ENCODE assay signal across 25 mouse cellular contexts in genomic region chr11:100377989-100378388, GRCm38 (mm10). TPM values are rescaled to one million over a fixed set of nuclear protein-coding genes. Genes with fewer than 3 reads are reported as not detected.
DNase-seq lines count a peak whose midpoint lies in the region; TF ChIP-seq lines count a peak whose summit lies in the region.
"Had no signal": no experiment of that assay in that cellular context is flagged by ENCODE, and none has a peak within 500 bp of the region (broad histone marks: within the 10 kb centered on the region; RNA-seq: fewer than 3 reads in every experiment).

No protein-coding gene starts in this region.

- intact Hi-C loops in gastrocnemius, adult 2 months (cut with DNase I): no loop called here

- DNase-seq in gastrocnemius, adult 2 months: no peak
- no peak for DNase-seq in gastrocnemius, postnatal 4 days (ENCODE audit: low spot score in 2 of 2)
- no peak for DNase-seq in frontal cortex, postnatal 10 days (ENCODE audit: low spot score in 2 of 2)
- DNase-seq: adrenal gland, adult 8-10 months; adrenal gland, postnatal 14 days; B cell, adult 2 months; cerebellum, adult 11-12 months; cerebellum, adult 2 months; cerebellum, adult 9-10 months; cerebellum, postnatal 10 days; cerebellum, postnatal 25 days had no signal

- peaks cover 86% of the 10 kb centered on the region for H3K4me1 ChIP-seq in E14TG2a.4 (replicated peaks; ENCODE audit: low read depth, low read length)
- peaks cover 24% of the 10 kb centered on the region for H3K4me1 ChIP-seq in brown adipose tissue, adult 24 weeks (ENCODE audit: control insufficient read depth, insufficient read depth, insufficient read length, low read length)
- H3K4me1 ChIP-seq: embryonic facial prominence, embryonic 10.5 days; embryonic facial prominence, embryonic 12.5 days; forebrain, embryonic 12.5 days had no signal

- no peak for TF ChIP-seq CTCF in gastrocnemius, adult 2 months (IDR thresholded peaks at IDR 0.05)
- no peak for TF ChIP-seq CTCF in E14TG2a.4 (conservative IDR thresholded peaks at IDR 0.05; ENCODE audit: low read length)

- H3K9me3 ChIP-seq in E14TG2a.4 (ENCODE audit: low read length): no peaks in the 10 kb centered on the region
- H3K9me3 ChIP-seq: embryonic facial prominence, embryonic 10.5 days; embryonic facial prominence, embryonic 12.5 days; forebrain, embryonic 12.5 days; G1E had no signal

- H3K36me3 ChIP-seq in E14TG2a.4 (ENCODE audit: insufficient read depth, low read length): peaks cover 91% of the 10 kb centered on the region
- H3K36me3 ChIP-seq: G1E had no signal

- H3K27ac ChIP-seq in gastrocnemius, adult 2 months: peak overlapping the region; percentile 24; the same call in 1 of the 2 replicates
- H3K27ac ChIP-seq in brown adipose tissue, adult 24 weeks (replicated peaks; ENCODE audit: low read depth, low read length): peak overlapping the region; percentile 35; the same call in 1 of the 2 replicates
- H3K27ac ChIP-seq: embryonic facial prominence, embryonic 10.5 days; embryonic facial prominence, embryonic 12.5 days; forebrain, embryonic 12.5 days had no signal

- H3K27me3 ChIP-seq in E14TG2a.4 (ENCODE audit: insufficient read depth, low read length): no peaks in the 10 kb centered on the region
- H3K27me3 ChIP-seq: embryonic facial prominence, embryonic 12.5 days; forebrain, embryonic 12.5 days; Patski had no signal

- H3K4me3 ChIP-seq in gastrocnemius, adult 2 months: no peak overlapping the region
- 0 out of 2 replicates have a peak overlapping the region, but pooled peaks have one; percentile 89 for H3K4me3 ChIP-seq in E14TG2a.4 (replicated peaks; ENCODE audit: low read length)
- no peak overlapping the region for H3K4me3 ChIP-seq in brown adipose tissue, adult 24 weeks (ENCODE audit: insufficient read depth, low read depth, low read length)
- H3K4me3 ChIP-seq: embryonic facial prominence, embryonic 10.5 days; embryonic facial prominence, embryonic 12.5 days; forebrain, embryonic 12.5 days had no signal

RNA-seq across cellular contexts. Expression of gene Jup, which starts 19.6 kb away (rescaled TPM):
- 100 to 1,000 TPM in 1 of 2 experiments, 10 to 100 TPM in 1; 68.6 to 104 TPM for total RNA-seq in gastrocnemius, adult 2 months (2021)
- total RNA-seq in gastrocnemius, postnatal 4 days (2021): 10 to 100 TPM; 80.4 to 91.4 TPM
- 24.9 and 31.0 TPM in 2 replicates for polyA plus RNA-seq in brown adipose tissue, adult 24 weeks (2012; ENCODE audit: insufficient read depth, insufficient read length, missing spikeins)
- polyA plus RNA-seq: G1E had no signal

RNA-seq across cellular contexts. Expression of gene Hap1, which starts 22.1 kb away (rescaled TPM):
- under 1 TPM in 1 of 2 experiments, not detected in 1; 0.14 TPM for total RNA-seq in gastrocnemius, adult 2 months (2021)
- total RNA-seq in gastrocnemius, postnatal 4 days (2021): 1 to 10 TPM; 1.5 to 1.7 TPM
- not detected in 2 replicates for polyA plus RNA-seq in brown adipose tissue, adult 24 weeks (2012; ENCODE audit: insufficient read depth, insufficient read length, missing spikeins)
- polyA plus RNA-seq: G1E had no signal

RNA-seq across cellular contexts. Expression of gene P3h4, which starts 36.6 kb away (rescaled TPM):
- 1 to 10 TPM; 2.0 to 4.6 TPM for total RNA-seq in gastrocnemius, adult 2 months (2021)
- 10 to 100 TPM; 27.4 to 29.4 TPM for total RNA-seq in gastrocnemius, postnatal 4 days (2021)
- 5.7 and 9.8 TPM in 2 replicates for polyA plus RNA-seq in brown adipose tissue, adult 24 weeks (2012; ENCODE audit: insufficient read depth, insufficient read length, missing spikeins)
- total RNA-seq: CH12.LX, G1E had no signal
- polyA plus RNA-seq: activated CD4-positive, CD25-positive, alpha-beta regulatory T cell, adult 4 months; CD4-positive, CD25-positive, alpha-beta regulatory T cell, adult 4 months; G1E had no signal

RNA-seq across cellular contexts. Expression of gene Fkbp10, which starts 37.5 kb away (rescaled TPM):
- 1 to 10 TPM; 1.9 to 4.5 TPM for total RNA-seq in gastrocnemius, adult 2 months (2021)
- total RNA-seq in gastrocnemius, postnatal 4 days (2021): 10 to 100 TPM; 86.4 TPM
- 1.7 and 3.3 TPM in 2 replicates for polyA plus RNA-seq in brown adipose tissue, adult 24 weeks (2012; ENCODE audit: insufficient read depth, insufficient read length, missing spikeins)
- polyA plus RNA-seq: activated CD4-positive, CD25-positive, alpha-beta regulatory T cell, adult 4 months; CD4-positive, CD25-positive, alpha-beta regulatory T cell, adult 4 months; G1E had no signal

RNA-seq across cellular contexts. Expression of gene Gast, which starts 43.8 kb away (rescaled TPM):
- total RNA-seq in gastrocnemius, adult 2 months (2021): not detected
- not detected for total RNA-seq in gastrocnemius, postnatal 4 days (2021)
- polyA plus RNA-seq in brown adipose tissue, adult 24 weeks (2012; ENCODE audit: insufficient read depth, insufficient read length, missing spikeins): not detected in 2 replicates
- total RNA-seq: adrenal gland, adult 18-20 months; adrenal gland, adult 8-10 months; adrenal gland, postnatal 14 days; adrenal gland, postnatal 4 days; CH12.LX; G1E had no signal
- polyA plus RNA-seq: activated CD4-positive, CD25-positive, alpha-beta regulatory T cell, adult 4 months; CD4-positive, CD25-positive, alpha-beta regulatory T cell, adult 4 months; cerebellum, adult 2 months; embryonic facial prominence, embryonic 12.5 days; forebrain, embryonic 16.5 days; frontal cortex, adult 2 months; G1E; Patski had no signal

Comparison
In these comparisons a context has a peak if more than half of its experiments do, and no peak if none do; other contexts are left out.
1. RNA of gene P3h4, which starts 36.6 kb away (total RNA-seq): 27.4 to 29.4 TPM in gastrocnemius, postnatal 4 days; 2.0 to 4.6 TPM in gastrocnemius, adult 2 months; every median in the first group is over 4 times any median in the second.